Mouse (Mus musculus) B cell, adult 62 days (primary cell): ENCODE results near the gene Adamts20. TPM values are rescaled to one million over a fixed set of nuclear protein-coding genes. Genes with fewer than 3 reads are reported as not detected.

Experiments used
- total RNA-seq: library from RNA; stranded (reverse); gene quantifications from 4 replicates; pipeline ENCODE4 v1.2.4, GENCODE M21; 2023

The Adamts20 gene
- not detected in 4 replicates for total RNA-seq

GRCm38 (mm10) chr15:94465318-94465717, at the start of gene Adamts20:
Gene Adamts20, minus strand, starts transcription at chr15:94465418.

Other genes starting within 250 kb of the Adamts20 start
- gene Pus7l, start 78.1 kb upstream of the Adamts20 start, total RNA-seq: 6.8 to 10.5 TPM (median 9.0 TPM) in 4 replicates
- 23.4 to 29.2 TPM (median 28.0 TPM) in 4 replicates for gene Irak4, start 78.2 kb upstream of the Adamts20 start, total RNA-seq
- gene Twf1, start 124.5 kb upstream of the Adamts20 start, total RNA-seq: 43.4 to 62.5 TPM (median 55.0 TPM) in 4 replicates
- not detected in 4 replicates for gene Tmem117, start 163.8 kb upstream of the Adamts20 start, total RNA-seq